In genomic region chr10:69204677-69205400, GRCm38 (mm10) we compare ENCODE assay signal across 16 mouse cellular contexts. TPM values are rescaled to one million over a fixed set of nuclear protein-coding genes. Genes with fewer than 3 reads are reported as not detected.
DNase-seq lines count a peak whose midpoint lies in the region; ATAC-seq and TF ChIP-seq lines count a peak whose summit lies in the region.
"Had no signal": no experiment of that assay in that cellular context is flagged by ENCODE, and none has a peak within 500 bp of the region (broad histone marks: within the 10 kb centered on the region; RNA-seq: fewer than 3 reads in every experiment).

No protein-coding gene starts in this region.

- no peaks in the 10 kb centered on the region for H3K27me3 ChIP-seq in heart, embryonic 14.5 days (ENCODE audit: control insufficient read depth, insufficient read depth, low read length)
- H3K27me3 ChIP-seq in lung, postnatal 0 days (replicated peaks; ENCODE audit: insufficient read depth, low read length): no peaks in the 10 kb centered on the region
- H3K27me3 ChIP-seq in myocyte (ENCODE audit: control insufficient read depth, insufficient read depth, insufficient read length): no peaks in the 10 kb centered on the region
- H3K27me3 ChIP-seq: forebrain, embryonic 15.5 days; liver, embryonic 13.5 days had no signal

- no peak for TF ChIP-seq CTCF in lung, postnatal 0 days (IDR thresholded peaks at IDR 0.05)

- peaks cover 3% of the 10 kb centered on the region; the same call in 1 of the 2 replicates for H3K9me3 ChIP-seq in heart, embryonic 14.5 days (ENCODE audit: control insufficient read depth, low read length)
- no peaks in the 10 kb centered on the region for H3K9me3 ChIP-seq in lung, postnatal 0 days (ENCODE audit: low read length)
- H3K9me3 ChIP-seq: forebrain, embryonic 15.5 days; liver, embryonic 13.5 days had no signal

- no peak for ATAC-seq in heart, embryonic 14.5 days (ENCODE audit: insufficient number of reproducible peaks, insufficient read depth, low FRiP score, low read depth)
- ATAC-seq in lung, postnatal 0 days: peak; percentile 78
- ATAC-seq: activated CD4-positive, CD25-positive, alpha-beta regulatory T cell, adult 4 months; forebrain, embryonic 15.5 days; inflammation-experienced regulatory T-cells, adult 6 months had no signal

- H3K36me3 ChIP-seq in heart, embryonic 14.5 days (ENCODE audit: control insufficient read depth, insufficient read depth, low read length): no peaks in the 10 kb centered on the region
- no peaks in the 10 kb centered on the region for H3K36me3 ChIP-seq in lung, postnatal 0 days (ENCODE audit: insufficient read depth, low read length)
- H3K36me3 ChIP-seq in myocyte (ENCODE audit: control insufficient read depth, insufficient read depth): no peaks in the 10 kb centered on the region
- H3K36me3 ChIP-seq: forebrain, embryonic 15.5 days; G1E; liver, embryonic 13.5 days had no signal

- intact Hi-C loops in heart, postnatal 25 days (cut with DNase I): no loop called here

- H3K27ac ChIP-seq in heart, embryonic 14.5 days (replicated peaks in 1 of 2; ENCODE audit: control insufficient read depth in 1 of 2, insufficient read depth in 1 of 2, low read depth in 2 of 2, low read length in 2 of 2): peak overlapping the region; percentile 1 to 71; a peak in 2 of 4 replicates
- H3K27ac ChIP-seq in lung, postnatal 0 days (ENCODE audit: low read length): no peak overlapping the region
- H3K27ac ChIP-seq: forebrain, embryonic 15.5 days; liver, embryonic 13.5 days had no signal

- 0 out of 2 replicates have a peak overlapping the region, but pooled peaks have one; percentile 25 for H3K9ac ChIP-seq in heart, embryonic 14.5 days (ENCODE audit: low read length)
- H3K9ac ChIP-seq in lung, postnatal 0 days (replicated peaks; ENCODE audit: low read depth): no peak overlapping the region
- H3K9ac ChIP-seq: forebrain, embryonic 15.5 days; liver, embryonic 13.5 days had no signal

- peak; percentile 94 for TF ChIP-seq EP300 in lung, postnatal 0 days (IDR thresholded peaks at IDR 0.05)

- no peak for DNase-seq in heart, postnatal 25 days (ENCODE audit: low spot score)
- peak; percentile 45 for DNase-seq in lung, postnatal 0 days (ENCODE audit: low spot score)
- no peak for DNase-seq in lung, adult 18-20 months
- peak; percentile 27 to 46 for DNase-seq in adrenal gland, postnatal 36 days
- DNase-seq in urinary bladder, adult 18-20 months (ENCODE audit: low spot score in 2 of 2): no peak
- DNase-seq in spleen, postnatal 4 days (ENCODE audit: low spot score in 2 of 2): no peak
- DNase-seq: cerebellum, adult 11-12 months; kidney, postnatal 4 days; liver, embryonic 13.5 days; thymus, adult 18-20 months had no signal

- H3K4me1 ChIP-seq in heart, embryonic 14.5 days (ENCODE audit: control insufficient read depth in 2 of 2, insufficient read depth in 2 of 2, low read length in 2 of 2): peaks cover 3 to 9% of the 10 kb centered on the region in 2 experiments; a peak in 2 of 4 replicates
- no peaks in the 10 kb centered on the region for H3K4me1 ChIP-seq in lung, postnatal 0 days (ENCODE audit: insufficient read depth, low read depth, low read length)
- H3K4me1 ChIP-seq: forebrain, embryonic 15.5 days; liver, embryonic 13.5 days had no signal

- H3K79me2 ChIP-seq in myocyte (ENCODE audit: control insufficient read depth, insufficient read depth): no peaks in the 10 kb centered on the region

- TF ChIP-seq POLR2A in myocyte (IDR thresholded peaks at IDR 0.05; ENCODE audit: insufficient read length, low read depth): no peak

- H3K4me2 ChIP-seq in heart, embryonic 14.5 days (ENCODE audit: low read length): peak overlapping the region; percentile 31
- H3K4me2 ChIP-seq in lung, postnatal 0 days (replicated peaks; ENCODE audit: low read depth, low read length): no peak overlapping the region; the same call in 1 of the 2 replicates
- H3K4me2 ChIP-seq in myocyte (ENCODE audit: low read depth): peak overlapping the region; percentile 47
- H3K4me2 ChIP-seq: forebrain, embryonic 15.5 days; liver, embryonic 13.5 days had no signal

- no peak overlapping the region for H3K4me3 ChIP-seq in heart, embryonic 14.5 days (ENCODE audit: control insufficient read depth in 1 of 2, insufficient read depth in 1 of 2, low read depth in 1 of 2, low read length in 2 of 2)
- no peak overlapping the region for H3K4me3 ChIP-seq in lung, postnatal 0 days (ENCODE audit: low read depth, low read length)
- no peak overlapping the region for H3K4me3 ChIP-seq in myocyte
- H3K4me3 ChIP-seq: forebrain, embryonic 15.5 days; liver, embryonic 13.5 days had no signal

- H3ac ChIP-seq in myocyte (ENCODE audit: control insufficient read depth, insufficient read length): no peak overlapping the region

- WGBS in heart, embryonic 14.5 days: 16% methylated on average over 8 of the region's 8 CpGs
- 24% methylated on average over 8 of the region's 8 CpGs for whole genome bisulfite sequencing in lung, postnatal 0 days

TF ChIP-seq in myocyte, 11 proteins besides CTCF, POLR2A, EP300 and RAD21:
- TF ChIP-seq CEBPB (IDR thresholded peaks at IDR 0.05; ENCODE audit: insufficient read depth, poor library complexity, severe bottlenecking): no peak
- no peak for TF ChIP-seq MAX (IDR thresholded peaks at IDR 0.05; ENCODE audit: low read depth)
- TF ChIP-seq SRF (IDR thresholded peaks at IDR 0.05; ENCODE audit: control insufficient read depth, insufficient read length, low read depth): no peak
- TF ChIP-seq POLR2AphosphoS2 (IDR thresholded peaks at IDR 0.05; ENCODE audit: insufficient read length, low read depth): no peak

RNA-seq across cellular contexts. Expression of gene A930033H14Rik, which starts 8.1 kb away (rescaled TPM):
- polyA plus RNA-seq in heart, embryonic 14.5 days (2014; fragmentation: Nextera tagmentation; extraction: Ambion mirVana): 2.4 and 2.6 TPM in 2 replicates
- total RNA-seq in heart, postnatal 25 days (2021): 1 to 10 TPM in 1 of 2 experiments, under 1 TPM in 1; 0.92 to 1.8 TPM
- polyA plus RNA-seq in lung, postnatal 0 days (2015; fragmentation: Nextera tagmentation; extraction: Ambion mirVana): 0.90 and 1.00 TPM in 2 replicates
- 1 to 10 TPM; 1.2 to 2.8 TPM for total RNA-seq in adrenal gland, postnatal 36 days (2021)
- 1.9 TPM for polyA plus RNA-seq in myocyte (2012; fragmentation: generic; extraction: Trizol)
- polyA plus RNA-seq: activated CD4-positive, CD25-positive, alpha-beta regulatory T cell, adult 4 months; G1E; inflammation-experienced regulatory T-cells, adult 6 months had no signal

RNA-seq across cellular contexts. Expression of gene Rhobtb1, which starts 53.6 kb away (rescaled TPM):
- 34.6 and 38.6 TPM in 2 replicates for polyA plus RNA-seq in heart, embryonic 14.5 days (2014; fragmentation: Nextera tagmentation; extraction: Ambion mirVana)
- 100 to 1,000 TPM; 113 to 183 TPM for total RNA-seq in heart, postnatal 25 days (2021)
- polyA plus RNA-seq in lung, postnatal 0 days (2015; fragmentation: Nextera tagmentation; extraction: Ambion mirVana): 12.7 and 15.2 TPM in 2 replicates
- total RNA-seq in adrenal gland, postnatal 36 days (2021): 10 to 100 TPM in 1 of 2 experiments, 1 to 10 TPM in 1; 7.5 to 11.1 TPM
- 7.5 TPM for polyA plus RNA-seq in myocyte (2012; fragmentation: generic; extraction: Trizol)
- polyA plus RNA-seq: activated CD4-positive, CD25-positive, alpha-beta regulatory T cell, adult 4 months; G1E; inflammation-experienced regulatory T-cells, adult 6 months had no signal

Comparison
In these comparisons a context has a peak if more than half of its experiments do, and no peak if none do; other contexts are left out.
1. DNase-seq: peak in lung, postnatal 0 days (single experiment) and adrenal gland, postnatal 36 days (2 of 2); none in heart, postnatal 25 days (single experiment), lung, adult 18-20 months (0 of 2), urinary bladder, adult 18-20 months (0 of 2) and spleen, postnatal 4 days (0 of 2).